ENCODE assay signal across 8 mouse cellular contexts in the genomic region with DNA sequence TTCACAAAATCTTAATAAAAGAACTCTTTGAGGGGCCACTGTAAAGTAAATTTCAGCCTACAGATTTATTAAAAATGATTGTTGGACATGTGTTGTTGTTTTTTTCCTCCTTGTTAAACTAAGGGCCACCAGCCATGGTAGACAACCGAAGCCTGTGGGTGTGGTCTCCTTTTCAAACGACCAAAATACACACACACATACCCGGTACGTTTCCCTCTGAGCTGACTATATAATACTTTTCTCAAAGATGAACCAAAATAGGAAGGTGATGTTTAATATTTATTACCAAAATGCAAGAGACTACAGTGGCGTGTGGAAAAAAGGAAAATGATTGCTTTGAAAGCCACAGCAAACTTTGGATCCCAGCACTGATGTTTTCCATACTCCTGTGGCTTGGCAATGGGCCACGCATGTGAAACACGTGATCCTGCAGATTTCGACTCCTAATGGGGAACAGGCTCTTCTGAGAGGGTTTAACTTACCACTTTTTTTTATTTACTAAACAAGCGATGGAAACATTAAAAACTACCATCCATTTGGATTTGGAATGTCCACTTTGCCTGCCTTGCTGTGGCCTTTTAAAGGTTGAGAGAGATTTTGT. TPM values are rescaled to one million over a fixed set of nuclear protein-coding genes. Genes with fewer than 3 reads are reported as not detected.
DNase-seq lines count a peak whose midpoint lies in the region; ATAC-seq lines count a peak whose summit lies in the region.

No protein-coding gene starts in this region.

- H3K27me3 ChIP-seq in heart, embryonic 14.5 days (ENCODE audit: control insufficient read depth, insufficient read depth, low read length) = no peaks in the 10 kb centered on the region

- no peak for ATAC-seq in heart, embryonic 14.5 days (ENCODE audit: insufficient number of reproducible peaks, insufficient read depth, low FRiP score, low read depth)
- ATAC-seq in inflammation-experienced regulatory T-cells, adult 6 months = no peak
- no peak for ATAC-seq in megakaryocyte-erythroid progenitor cell, adult 5-6 weeks (replicated peaks; ENCODE audit: low FRiP score, low TSS enrichment, poor library complexity, severe bottlenecking)

- peak overlapping the region; percentile 97 for H3K4me3 ChIP-seq in brown adipose tissue, adult 24 weeks (ENCODE audit: insufficient read depth, low read depth, low read length)
- H3K4me3 ChIP-seq in heart, embryonic 14.5 days (ENCODE audit: control insufficient read depth in 1 of 2, insufficient read depth in 1 of 2, low read depth in 1 of 2, low read length in 2 of 2) = peak overlapping the region in 1 of 2 experiments; percentile 81; a peak in 2 of 4 replicates

- peaks cover 9% of the 10 kb centered on the region; the same call in 1 of the 2 replicates for H3K36me3 ChIP-seq in heart, embryonic 14.5 days (ENCODE audit: control insufficient read depth, insufficient read depth, low read length)

- peak overlapping the region; percentile 14; the same call in 1 of the 2 replicates for H3K27ac ChIP-seq in brown adipose tissue, adult 24 weeks (replicated peaks; ENCODE audit: low read depth, low read length)
- peak overlapping the region; percentile 62 to 77; a peak in 3 of 4 replicates for H3K27ac ChIP-seq in heart, embryonic 14.5 days (replicated peaks in 1 of 2; ENCODE audit: control insufficient read depth in 1 of 2, insufficient read depth in 1 of 2, low read depth in 2 of 2, low read length in 2 of 2)

- no peaks in the 10 kb centered on the region for H3K9me3 ChIP-seq in heart, embryonic 14.5 days (ENCODE audit: control insufficient read depth, low read length)

- H3K4me2 ChIP-seq in heart, embryonic 14.5 days (ENCODE audit: low read length) = peak overlapping the region; percentile 99

- 0 out of 2 replicates have a peak overlapping the region, but pooled peaks have one; percentile 30 for H3K9ac ChIP-seq in heart, embryonic 14.5 days (ENCODE audit: low read length)

- H3K4me1 ChIP-seq in brown adipose tissue, adult 24 weeks (ENCODE audit: control insufficient read depth, insufficient read depth, insufficient read length, low read length) = peaks cover 14% of the 10 kb centered on the region
- peaks cover 10 to 33% of the 10 kb centered on the region in 2 experiments for H3K4me1 ChIP-seq in heart, embryonic 14.5 days (ENCODE audit: control insufficient read depth in 2 of 2, insufficient read depth in 2 of 2, low read length in 2 of 2)

- DNase-seq in right cerebral cortex, postnatal 14 days = peak; percentile 46
- no peak for DNase-seq in right cerebral cortex, postnatal 4 days
- peak; percentile 86 for DNase-seq in kidney, postnatal 14 days
- DNase-seq in lung, postnatal 36 days = peak; percentile 78

- WGBS in heart, embryonic 14.5 days = 33% methylated on average over 9 of the region's 9 CpGs

RNA-seq across cellular contexts. Expression of gene Mylip, which starts 2.4 kb away (rescaled TPM):
- 4.7 and 12.9 TPM in 2 replicates for polyA plus RNA-seq in brown adipose tissue, adult 24 weeks (2012; ENCODE audit: insufficient read depth, insufficient read length, missing spikeins)
- 4.9 and 6.4 TPM in 2 replicates for polyA plus RNA-seq in heart, embryonic 14.5 days (2014; fragmentation: Nextera tagmentation; extraction: Ambion mirVana)
- polyA plus RNA-seq in inflammation-experienced regulatory T-cells, adult 6 months (2017; shearing (Covaris generic)) = 10 to 100 TPM in 2 of 3 experiments, 1 to 10 TPM in 1; 9.4 to 14.9 (median 13.6) TPM
- total RNA-seq in megakaryocyte-erythroid progenitor cell, adult 5-6 weeks (2014; fragmentation: Nextera tagmentation) = 7.4 and 9.0 TPM in 2 replicates
- 7.8 and 8.0 TPM in 2 replicates for total RNA-seq in megakaryocyte-erythroid progenitor cell, adult 5-6 weeks (2017)
